Mouse (Mus musculus) hindbrain, embryonic 14.5 days (tissue): ENCODE results near the gene Tiam1. TPM values are rescaled to one million over a fixed set of nuclear protein-coding genes. Genes with fewer than 3 reads are reported as not detected.

Experiments
- ATAC-seq: fragments of 200-750 bp; cut with Nextera tagmentation; 2 replicates; pipeline ENCODE4 v1.8.0; 2017; ENCODE audit warnings: moderate number of reproducible peaks, mild to moderate bottlenecking, moderate TSS enrichment, moderate library complexity; ENCODE audit not compliant: low FRiP score
- DNase-seq: peaks from one replicate; pipeline ENCODE4 v3.0.0-alpha.2; 2015; ENCODE audit warnings: low spot score
- H3K27ac ChIP-seq: fragments of 300-500 bp; sonication (generic); 2 replicates; pipeline ENCODE4 v1.5.1; 2014; ENCODE audit warnings: mild to moderate bottlenecking, moderate library complexity
- H3K27me3 ChIP-seq: fragments of 300-500 bp; sonication (generic); 2 replicates; pipeline ENCODE4 v1.6.1; 2014; ENCODE audit warnings: mild to moderate bottlenecking, low read length, mixed read lengths; ENCODE audit not compliant: control insufficient read depth, insufficient read depth
- H3K36me3 ChIP-seq: fragments of 300-500 bp; sonication (generic); replicated peaks from 2 replicates; pipeline ENCODE4 v1.6.1; 2014; ENCODE audit not compliant: control insufficient read depth, insufficient read depth
- H3K4me1 ChIP-seq: fragments of 300-500 bp; sonication (generic); replicated peaks from 2 replicates; pipeline ENCODE4 v1.6.1; 2014; ENCODE audit warnings: antibody characterized with exemption, low read length, mixed read lengths; ENCODE audit not compliant: control insufficient read depth, insufficient read depth
- H3K4me2 ChIP-seq: fragments of 300-500 bp; sonication (generic); replicated peaks from 2 replicates; pipeline ENCODE4 v1.6.1; 2014; ENCODE audit warnings: mild to moderate bottlenecking, moderate library complexity
- H3K4me3 ChIP-seq: fragments of 300-500 bp; sonication (generic); replicated peaks from 2 replicates; pipeline ENCODE4 v1.5.1; 2014; ENCODE audit warnings: mild to moderate bottlenecking, low read length
- H3K9ac ChIP-seq: fragments of 300-500 bp; sonication (generic); 2 replicates; pipeline ENCODE4 v1.6.1; 2014
- H3K9me3 ChIP-seq: fragments of 300-500 bp; sonication (generic); 2 replicates; pipeline ENCODE4 v1.6.1; 2016; ENCODE audit warnings: low read length; ENCODE audit not compliant: control insufficient read depth
- WGBS: fragments of 180-500 bp; shearing (Covaris S2); extraction: QIAGEN DNeasy Blood & Tissue Kit; methylation state at CpG from one replicate; pipeline ENCODE4 v1.1.7; 2014; 5-methylcytosine and 5-hydroxymethylcytosine counted together
- polyA plus RNA-seq: library from polyadenylated mRNA; unstranded; fragments of >200 nt; fragmentation: Nextera tagmentation; extraction: Ambion mirVana; gene quantifications from 2 replicates; pipeline ENCODE4 v1.2.1, GENCODE M21; 2014

The Tiam1 gene
- polyA plus RNA-seq, 1 experiment from 2014 or later = 27.2 TPM

- no peak overlapping the region for H3K4me3 ChIP-seq
- no peaks in the 10 kb centered on the region for H3K27me3 ChIP-seq
- H3K27ac ChIP-seq = no peak overlapping the region
- no peak overlapping the region for H3K9ac ChIP-seq
- 47% methylated on average over 8 of the region's 8 CpGs for WGBS
- no peaks in the 10 kb centered on the region for H3K9me3 ChIP-seq
- peaks cover 36% of the 10 kb centered on the region for H3K4me1 ChIP-seq
- DNase-seq (no peak), ATAC-seq (no peak)
- no peak overlapping the region for H3K4me2 ChIP-seq
- H3K36me3 ChIP-seq = no peaks in the 10 kb centered on the region
Observed at GRCm38 (mm10) chr16:90069197-90069596, 74.4 kb downstream of the Tiam1 start.

DNA sequence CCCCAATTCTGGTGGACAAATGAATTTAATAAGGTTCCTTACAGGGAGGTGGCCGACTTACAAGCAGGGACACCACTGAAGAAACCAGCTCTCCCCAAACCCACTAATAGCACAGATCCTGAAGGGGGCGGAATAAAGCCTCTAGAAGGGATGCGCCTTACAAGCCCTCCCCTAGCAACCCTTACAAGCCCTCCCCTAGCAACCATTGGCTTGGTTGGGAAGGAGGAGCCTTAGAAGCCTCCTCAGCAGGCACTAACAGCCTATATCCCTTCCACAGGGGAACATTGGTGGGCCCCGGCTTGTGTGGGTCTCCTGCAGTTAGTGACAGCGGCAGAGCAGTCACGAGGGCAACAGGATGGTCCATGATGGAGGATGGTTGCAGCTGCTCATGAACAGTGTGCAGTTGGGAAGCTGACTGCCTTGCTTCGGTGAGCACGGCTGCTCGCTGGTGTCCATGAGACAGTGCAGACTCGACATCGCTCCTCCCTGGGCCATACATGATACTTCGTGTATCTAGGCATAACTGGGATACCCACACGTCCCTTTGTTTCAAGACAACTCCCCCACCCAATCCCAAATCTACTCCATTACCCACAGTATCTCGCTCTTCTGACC lies 90.6 kb downstream of the Tiam1 start:
- Histone ChIP-seq H3K27me3 (no peaks in the 10 kb centered on the region), H3K9me3 (no peaks in the 10 kb centered on the region), H3K27ac (no peak overlapping the region), H3K4me1 (no peaks in the 10 kb centered on the region), H3K9ac (no peak overlapping the region), H3K36me3 (no peaks in the 10 kb centered on the region; the same call in 1 of the 2 replicates), H3K4me2 (no peak overlapping the region), H3K4me3 (no peak overlapping the region)
- WGBS = 67% methylated on average over 14 of the region's 14 CpGs
- DNase-seq (no peak), ATAC-seq (0 out of 2 replicates have a peak, but pooled peaks have one; percentile 71)

GRCm38 (mm10) chr16:90052409-90052808 lies 91.2 kb downstream of the Tiam1 start:
- H3K9me3 ChIP-seq = no peaks in the 10 kb centered on the region
- H3K9ac ChIP-seq = no peak overlapping the region
- no peak for DNase-seq
- H3K27me3 ChIP-seq = no peaks in the 10 kb centered on the region
- H3K27ac ChIP-seq = no peak overlapping the region
- no peaks in the 10 kb centered on the region; the same call in 1 of the 2 replicates for H3K36me3 ChIP-seq
- 76% methylated on average over 11 of the region's 11 CpGs for WGBS
- ATAC-seq = no peak
- H3K4me3 ChIP-seq = no peak overlapping the region
- no peaks in the 10 kb centered on the region for H3K4me1 ChIP-seq
- H3K4me2 ChIP-seq = no peak overlapping the region

DNA sequence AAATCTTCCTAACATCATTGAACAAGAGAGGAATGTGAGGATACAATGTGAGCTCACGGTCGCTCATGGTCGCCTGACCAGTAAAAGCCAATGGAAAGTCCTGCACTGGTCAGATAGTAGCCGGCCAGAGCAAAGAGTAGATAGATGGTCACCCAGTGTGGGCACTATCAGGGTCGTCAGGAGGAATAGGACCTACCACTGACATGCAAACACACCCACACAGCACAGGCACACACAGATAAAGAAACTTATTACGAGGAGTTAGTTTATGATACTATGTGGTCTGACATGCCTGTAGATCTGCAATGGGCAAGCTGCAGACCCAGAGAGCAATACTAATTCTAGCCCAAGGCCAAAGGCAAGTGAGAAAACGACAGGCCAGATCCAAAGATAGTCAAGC lies 92.5 kb downstream of the Tiam1 start:
- H3K4me1 ChIP-seq = 0 out of 2 replicates have a peak, but pooled peaks cover 3% of the 10 kb centered on the region

DNA sequence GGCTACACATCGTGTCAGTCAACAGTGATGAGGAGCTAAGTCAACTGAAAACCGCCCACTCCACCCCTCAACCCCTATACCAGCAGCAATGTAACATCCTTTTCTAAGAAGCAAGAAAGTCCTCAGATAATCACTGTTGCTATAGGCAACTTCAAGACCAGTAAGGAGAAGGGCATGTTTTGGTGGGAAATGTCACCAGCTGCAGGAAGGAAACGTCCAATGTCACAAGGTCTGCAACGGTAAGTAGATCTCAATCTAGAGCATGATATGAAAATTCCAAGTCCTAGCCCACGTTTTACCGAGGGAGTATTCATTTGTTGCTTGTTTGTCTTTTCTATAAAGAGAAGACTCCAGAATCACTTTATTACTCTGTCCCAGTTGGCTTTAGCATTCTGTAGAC lies 95.7 kb downstream of the Tiam1 start:
- DNase-seq (no peak), ATAC-seq (no peak)
- H3K4me2 ChIP-seq = no peak overlapping the region
- no peaks in the 10 kb centered on the region for H3K36me3 ChIP-seq
- H3K4me1 ChIP-seq = 0 out of 2 replicates have a peak, but pooled peaks cover 3% of the 10 kb centered on the region
- WGBS = 92% methylated on average over 6 of the region's 6 CpGs
- H3K27me3 ChIP-seq = no peaks in the 10 kb centered on the region
- H3K4me3 ChIP-seq = no peak overlapping the region
- no peak overlapping the region for H3K9ac ChIP-seq
- H3K9me3 ChIP-seq = no peaks in the 10 kb centered on the region
- H3K27ac ChIP-seq = no peak overlapping the region

More for the DNA sequence above, 92.5 kb downstream of the Tiam1 start:
- Histone ChIP-seq H3K36me3 (no peaks in the 10 kb centered on the region; the same call in 1 of the 2 replicates), H3K4me2 (no peak overlapping the region), H3K9ac (no peak overlapping the region), H3K4me3 (no peak overlapping the region), H3K9me3 (no peaks in the 10 kb centered on the region), H3K27me3 (no peaks in the 10 kb centered on the region), H3K27ac (no peak overlapping the region)
- WGBS = 91% methylated on average over 7 of the region's 7 CpGs
- DNase-seq (no peak), ATAC-seq (no peak)

DNA sequence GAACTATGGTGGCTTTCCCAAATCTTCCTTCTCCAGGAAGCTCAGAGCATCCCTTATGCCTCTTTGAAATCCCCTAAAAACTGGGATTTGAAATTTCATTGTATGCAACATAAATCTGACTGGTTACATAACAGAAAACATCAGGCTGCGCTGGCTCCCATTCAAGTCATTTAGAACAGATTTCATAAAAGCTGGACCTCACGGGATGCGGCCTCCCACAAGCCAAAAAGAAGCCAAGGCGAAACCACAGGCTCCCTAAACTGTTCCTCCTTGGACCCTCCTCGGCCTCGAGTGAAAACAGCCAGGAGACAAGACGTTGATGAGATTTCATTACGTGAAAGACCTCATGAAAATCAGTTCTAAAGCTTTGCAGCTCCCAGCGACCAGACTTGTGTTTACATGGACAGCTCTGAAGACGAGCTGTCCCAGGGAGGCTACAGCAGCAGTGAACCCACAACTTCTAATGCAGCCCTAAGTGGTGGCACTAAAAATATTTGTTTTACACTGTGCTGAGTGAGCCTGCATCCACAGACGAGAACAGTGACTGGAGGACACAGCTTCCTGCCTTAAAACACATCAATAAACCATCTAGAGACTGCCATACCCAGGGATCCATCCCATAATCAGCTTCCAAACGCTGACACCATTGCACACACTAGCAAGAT lies 96.9 kb downstream of the Tiam1 start:
- Histone ChIP-seq H3K4me2 (no peak overlapping the region), H3K36me3 (no peaks in the 10 kb centered on the region), H3K4me1 (peaks cover 4% of the 10 kb centered on the region), H3K9ac (no peak overlapping the region), H3K9me3 (no peaks in the 10 kb centered on the region), H3K27me3 (no peaks in the 10 kb centered on the region), H3K27ac (no peak overlapping the region), H3K4me3 (no peak overlapping the region)
- no peak for ATAC-seq
- 82% methylated on average over 12 of the region's 12 CpGs for WGBS
- no peak for DNase-seq

DNA sequence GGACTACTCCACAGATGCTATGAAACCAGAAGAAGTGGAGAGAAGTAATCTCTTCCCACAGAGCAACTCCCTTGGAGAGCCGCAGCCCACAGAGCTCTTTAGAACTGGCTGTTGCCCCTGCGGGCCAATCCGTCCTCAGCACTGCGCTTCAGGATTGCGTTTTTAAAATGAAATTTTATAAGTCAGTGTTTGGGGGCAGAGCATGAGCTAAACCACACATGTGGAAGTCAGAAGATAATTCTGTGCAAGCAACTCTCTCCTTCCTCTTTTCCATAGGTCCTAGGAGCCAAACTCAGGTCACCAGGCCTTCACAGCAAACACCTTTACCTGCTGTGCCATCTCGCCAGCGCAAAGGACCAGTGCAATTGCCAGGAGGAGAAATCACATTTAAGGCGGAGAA lies 98.0 kb downstream of the Tiam1 start:
- DNase-seq (no peak), ATAC-seq (no peak)
- WGBS = 91% methylated on average over 8 of the region's 8 CpGs
- Histone ChIP-seq H3K4me1 (peaks cover 14% of the 10 kb centered on the region), H3K4me2 (no peak overlapping the region), H3K4me3 (no peak overlapping the region), H3K27ac (no peak overlapping the region), H3K27me3 (no peaks in the 10 kb centered on the region), H3K9ac (no peak overlapping the region), H3K36me3 (no peaks in the 10 kb centered on the region), H3K9me3 (no peaks in the 10 kb centered on the region)

- Histone ChIP-seq H3K27ac (no peak overlapping the region), H3K9ac (no peak overlapping the region), H3K27me3 (no peaks in the 10 kb centered on the region), H3K36me3 (no peaks in the 10 kb centered on the region), H3K4me2 (no peak overlapping the region), H3K9me3 (no peaks in the 10 kb centered on the region), H3K4me1 (peaks cover 18% of the 10 kb centered on the region), H3K4me3 (no peak overlapping the region)
- ATAC-seq (no peak), DNase-seq (no peak)
- WGBS = 82% methylated on average over 21 of the region's 21 CpGs
Observed at GRCm38 (mm10) chr16:90044004-90044754, 99.4 kb downstream of the Tiam1 start.

- no peak for ATAC-seq
- Histone ChIP-seq H3K27me3 (no peaks in the 10 kb centered on the region), H3K9ac (no peak overlapping the region), H3K27ac (no peak overlapping the region), H3K4me1 (peaks cover 18% of the 10 kb centered on the region), H3K36me3 (no peaks in the 10 kb centered on the region), H3K4me2 (no peak overlapping the region), H3K9me3 (no peaks in the 10 kb centered on the region), H3K4me3 (no peak overlapping the region)
- 93% methylated on average over 10 of the region's 10 CpGs for WGBS
- DNase-seq = no peak
Observed at GRCm38 (mm10) chr16:90042874-90043273, 100.7 kb downstream of the Tiam1 start.
